Mouse (Mus musculus): ENCODE measurements around the gene Mvp. TPM values are rescaled to one million over a fixed set of nuclear protein-coding genes. Genes with fewer than 3 reads are reported as not detected.
A peak's percentile ranks its signal among the peaks of the same experiment; 100 is the strongest.

Mvp gene
- polyA plus RNA-seq, 1 experiment from 2014 or later = 2.4 TPM

GRCm38 (mm10) chr7:126951741-126952140 lies 62.7 kb downstream of the Mvp start:
- Histone ChIP-seq H3K9me3 (ENCODE audit: control insufficient read depth, low read length) (no peaks in the 10 kb centered on the region), H3K4me3 (ENCODE audit: low read depth, low read length) (peak overlapping the region; percentile 48), H3K27ac (ENCODE audit: low read depth, low read length) (peak overlapping the region; percentile 87), H3K36me3 (ENCODE audit: control insufficient read depth, insufficient read depth, low read length) (peaks cover 17% of the 10 kb centered on the region; the same call in 1 of the 2 replicates), H3K4me2 (ENCODE audit: low read depth, low read length) (peak overlapping the region; percentile 87), H3K4me1 (ENCODE audit: control insufficient read depth, insufficient read depth, low read length) (peaks cover 22% of the 10 kb centered on the region), H3K9ac (replicated peaks; ENCODE audit: low read depth, low read length) (peak overlapping the region; percentile 74), H3K27me3 (ENCODE audit: control insufficient read depth, insufficient read depth, low read length) (no peaks in the 10 kb centered on the region)
- 14% methylated on average over 4 of the region's 4 CpGs for WGBS
- ATAC-seq (ENCODE audit: low read depth) = no peak

- H3K27me3 ChIP-seq (ENCODE audit: control insufficient read depth, insufficient read depth, low read length) = no peaks in the 10 kb centered on the region
- no peaks in the 10 kb centered on the region for H3K9me3 ChIP-seq (ENCODE audit: control insufficient read depth, low read length)
- peak overlapping the region; percentile 87 for H3K4me2 ChIP-seq (ENCODE audit: low read depth, low read length)
- peaks cover 22% of the 10 kb centered on the region for H3K4me1 ChIP-seq (ENCODE audit: control insufficient read depth, insufficient read depth, low read length)
- WGBS = 4% methylated on average over 26 of the region's 26 CpGs
- ATAC-seq (ENCODE audit: low read depth) = no peak
- peak overlapping the region; percentile 87 for H3K27ac ChIP-seq (ENCODE audit: low read depth, low read length)
- H3K36me3 ChIP-seq (ENCODE audit: control insufficient read depth, insufficient read depth, low read length) = peaks cover 14% of the 10 kb centered on the region; the same call in 1 of the 2 replicates
- H3K4me3 ChIP-seq (ENCODE audit: low read depth, low read length) = peak overlapping the region; percentile 48
- peak overlapping the region; percentile 74 for H3K9ac ChIP-seq (replicated peaks; ENCODE audit: low read depth, low read length)
Measured at GRCm38 (mm10) chr7:126950647-126951615, 63.5 kb downstream of the Mvp start.

GRCm38 (mm10) chr7:126949793-126950646 lies 64.4 kb downstream of the Mvp start, which contains the start of gene Sez6l2:
Sez6l2 (plus strand) TSS chr7:126950563.
- peaks cover 8% of the 10 kb centered on the region; the same call in 1 of the 2 replicates for H3K36me3 ChIP-seq (ENCODE audit: control insufficient read depth, insufficient read depth, low read length)
- peaks cover 22% of the 10 kb centered on the region for H3K4me1 ChIP-seq (ENCODE audit: control insufficient read depth, insufficient read depth, low read length)
- ATAC-seq (ENCODE audit: low read depth) = peak; percentile 87
- H3K27me3 ChIP-seq (ENCODE audit: control insufficient read depth, insufficient read depth, low read length) = no peaks in the 10 kb centered on the region
- H3K27ac ChIP-seq (ENCODE audit: low read depth, low read length) = peak within 1 kb of the TSS; percentile 87
- H3K4me2 ChIP-seq (ENCODE audit: low read depth, low read length) = peak within 1 kb of the TSS; percentile 87
- peak within 1 kb of the TSS; percentile 74 for H3K9ac ChIP-seq (replicated peaks; ENCODE audit: low read depth, low read length)
- no peaks in the 10 kb centered on the region for H3K9me3 ChIP-seq (ENCODE audit: control insufficient read depth, low read length)
- under 1% methylated on average over 42 of the region's 42 CpGs for WGBS
- H3K4me3 ChIP-seq (ENCODE audit: low read depth, low read length) = peak within 1 kb of the TSS; percentile 48

GRCm38 (mm10) chr7:126949403-126949792 lies 65.0 kb downstream of the Mvp start, which contains the start of gene Asphd1:
Asphd1 (minus strand) TSS chr7:126949582.
- peaks cover 5% of the 10 kb centered on the region; the same call in 1 of the 2 replicates for H3K36me3 ChIP-seq (ENCODE audit: control insufficient read depth, insufficient read depth, low read length)
- ATAC-seq (ENCODE audit: low read depth) = peak; percentile 55
- H3K27me3 ChIP-seq (ENCODE audit: control insufficient read depth, insufficient read depth, low read length) = no peaks in the 10 kb centered on the region
- peaks cover 22% of the 10 kb centered on the region for H3K4me1 ChIP-seq (ENCODE audit: control insufficient read depth, insufficient read depth, low read length)
- peak within 1 kb of the TSS; percentile 74 for H3K9ac ChIP-seq (replicated peaks; ENCODE audit: low read depth, low read length)
- no peaks in the 10 kb centered on the region for H3K9me3 ChIP-seq (ENCODE audit: control insufficient read depth, low read length)
- H3K4me2 ChIP-seq (ENCODE audit: low read depth, low read length) = peak within 1 kb of the TSS; percentile 87
- H3K27ac ChIP-seq (ENCODE audit: low read depth, low read length) = peak within 1 kb of the TSS; percentile 87
- WGBS = under 1% methylated on average over 21 of the region's 21 CpGs
- H3K4me3 ChIP-seq (ENCODE audit: low read depth, low read length) = peak within 1 kb of the TSS; percentile 48

- Histone ChIP-seq H3K9me3 (ENCODE audit: control insufficient read depth, low read length) (no peaks in the 10 kb centered on the region), H3K4me1 (ENCODE audit: control insufficient read depth, insufficient read depth, low read length) (peaks cover 22% of the 10 kb centered on the region), H3K9ac (replicated peaks; ENCODE audit: low read depth, low read length) (peak overlapping the region; percentile 74), H3K27me3 (ENCODE audit: control insufficient read depth, insufficient read depth, low read length) (no peaks in the 10 kb centered on the region), H3K36me3 (ENCODE audit: control insufficient read depth, insufficient read depth, low read length) (no peaks in the 10 kb centered on the region), H3K4me2 (ENCODE audit: low read depth, low read length) (peak overlapping the region; percentile 87), H3K27ac (ENCODE audit: low read depth, low read length) (peak overlapping the region; percentile 87), H3K4me3 (ENCODE audit: low read depth, low read length) (peak overlapping the region; percentile 48)
- WGBS = 75% methylated on average over 10 of the region's 10 CpGs
- ATAC-seq (ENCODE audit: low read depth) = no peak
Measured at GRCm38 (mm10) chr7:126948626-126949025, 65.8 kb downstream of the Mvp start.

GRCm38 (mm10) chr7:126946530-126946929 lies 67.9 kb downstream of the Mvp start:
- WGBS = 51% methylated on average over 3 of the region's 3 CpGs

GRCm38 (mm10) chr7:126941801-126942200 lies 72.6 kb downstream of the Mvp start:
- ATAC-seq (ENCODE audit: low read depth) = no peak
- Histone ChIP-seq H3K9ac (replicated peaks; ENCODE audit: low read depth, low read length) (no peak overlapping the region), H3K27ac (ENCODE audit: low read depth, low read length) (no peak overlapping the region), H3K4me2 (ENCODE audit: low read depth, low read length) (no peak overlapping the region), H3K4me1 (ENCODE audit: control insufficient read depth, insufficient read depth, low read length) (no peaks in the 10 kb centered on the region), H3K27me3 (ENCODE audit: control insufficient read depth, insufficient read depth, low read length) (no peaks in the 10 kb centered on the region), H3K36me3 (ENCODE audit: control insufficient read depth, insufficient read depth, low read length) (peaks cover 8% of the 10 kb centered on the region; the same call in 1 of the 2 replicates), H3K4me3 (ENCODE audit: low read depth, low read length) (no peak overlapping the region), H3K9me3 (ENCODE audit: control insufficient read depth, low read length) (no peaks in the 10 kb centered on the region)
- WGBS = 60% methylated on average over 5 of the region's 5 CpGs

More at GRCm38 (mm10) chr7:126946530-126946929, 67.9 kb downstream of the Mvp start:
- H3K27me3 ChIP-seq (ENCODE audit: control insufficient read depth, insufficient read depth, low read length) = no peaks in the 10 kb centered on the region
- no peak overlapping the region for H3K4me3 ChIP-seq (ENCODE audit: low read depth, low read length)
- H3K4me1 ChIP-seq (ENCODE audit: control insufficient read depth, insufficient read depth, low read length) = peaks cover 10% of the 10 kb centered on the region; the same call in 1 of the 2 replicates
- no peak overlapping the region for H3K4me2 ChIP-seq (ENCODE audit: low read depth, low read length)
- H3K9me3 ChIP-seq (ENCODE audit: control insufficient read depth, low read length) = no peaks in the 10 kb centered on the region
- no peak overlapping the region for H3K9ac ChIP-seq (replicated peaks; ENCODE audit: low read depth, low read length)
- peaks cover 8% of the 10 kb centered on the region; the same call in 1 of the 2 replicates for H3K36me3 ChIP-seq (ENCODE audit: control insufficient read depth, insufficient read depth, low read length)
- H3K27ac ChIP-seq (ENCODE audit: low read depth, low read length) = no peak overlapping the region
- no peak for ATAC-seq (ENCODE audit: low read depth)

GRCm38 (mm10) chr7:126941171-126941570 lies 73.2 kb downstream of the Mvp start:
- ATAC-seq (ENCODE audit: low read depth) = no peak
- Histone ChIP-seq H3K9ac (replicated peaks; ENCODE audit: low read depth, low read length) (no peak overlapping the region), H3K27me3 (ENCODE audit: control insufficient read depth, insufficient read depth, low read length) (no peaks in the 10 kb centered on the region), H3K4me3 (ENCODE audit: low read depth, low read length) (no peak overlapping the region), H3K4me2 (ENCODE audit: low read depth, low read length) (no peak overlapping the region), H3K4me1 (ENCODE audit: control insufficient read depth, insufficient read depth, low read length) (no peaks in the 10 kb centered on the region), H3K27ac (ENCODE audit: low read depth, low read length) (no peak overlapping the region), H3K36me3 (ENCODE audit: control insufficient read depth, insufficient read depth, low read length) (peaks cover 8% of the 10 kb centered on the region), H3K9me3 (ENCODE audit: control insufficient read depth, low read length) (no peaks in the 10 kb centered on the region)
- 41% methylated on average over 6 of the region's 6 CpGs for WGBS

All from neural tube, embryonic 14.5 days (tissue).